Mouse (Mus musculus) cortical plate, adult 2 months (tissue): ENCODE measurements at regions not wholly inside any gene's neighbourhood (a gene's known extent, or its start where the extent isn't known, plus 50 kb on each side); places are given as distances from the start of the nearest gene placed in this dataset.

Source experiments
- H3K27ac ChIP-seq: fragments of 200-500 bp; 2 replicates; pipeline ENCODE4 v1.5.1; 2012; ENCODE audit warnings: low read length, control low read depth, inconsistent platforms; ENCODE audit not compliant: insufficient read depth
- H3K4me1 ChIP-seq: fragments of 200-500 bp; 2 replicates; pipeline ENCODE4 v1.6.1; 2011; ENCODE audit warnings: low read length; ENCODE audit not compliant: control insufficient read depth, insufficient read depth
- H3K4me3 ChIP-seq: fragments of 200-500 bp; 2 replicates; pipeline ENCODE4 v1.5.1; 2011; ENCODE audit warnings: mild to moderate bottlenecking, low read length, control low read depth; ENCODE audit not compliant: insufficient read depth
- CTCF ChIP-seq: fragments of 200-500 bp; IDR thresholded peaks from 2 replicates; pipeline ENCODE4 v1.5.1; 2011; ENCODE audit warnings: mild to moderate bottlenecking, control low read depth, low read length; ENCODE audit not compliant: insufficient read depth; ENCODE audit errors: extremely low read depth
- POLR2A ChIP-seq: fragments of 200-500 bp; IDR thresholded peaks from 2 replicates; pipeline ENCODE4 v1.6.1; 2011; ENCODE audit warnings: mild to moderate bottlenecking, low read length, control low read depth; ENCODE audit not compliant: insufficient read depth; ENCODE audit errors: extremely low read depth

DNA sequence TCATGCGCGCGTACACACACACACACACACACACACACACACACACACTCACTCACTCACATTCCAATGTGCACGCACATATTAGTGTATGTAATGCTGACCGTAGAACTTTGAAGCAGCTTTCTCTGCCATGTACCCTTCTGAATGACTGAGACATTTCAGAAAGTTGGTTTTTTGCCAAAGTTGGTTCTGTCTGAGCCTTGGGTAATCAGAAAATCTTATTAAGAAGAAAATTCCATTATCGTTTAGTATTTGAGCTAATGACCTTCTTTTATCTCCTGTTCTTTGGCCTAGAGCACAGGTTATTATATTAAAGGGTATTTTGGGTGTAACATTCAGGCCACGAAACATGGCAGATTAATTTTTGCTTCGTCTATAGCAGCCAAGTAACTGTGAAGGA, 67.1 kb upstream of the Fam13c start:
- no peak overlapping the region for H3K4me3 ChIP-seq
- TF ChIP-seq POLR2A (no peak), CTCF (no peak)
- H3K4me1 ChIP-seq: peaks cover 8% of the 10 kb centered on the region; the same call in 1 of the 2 replicates
- H3K27ac ChIP-seq: peak overlapping the region; percentile 42; the same call in 1 of the 2 replicates

DNA sequence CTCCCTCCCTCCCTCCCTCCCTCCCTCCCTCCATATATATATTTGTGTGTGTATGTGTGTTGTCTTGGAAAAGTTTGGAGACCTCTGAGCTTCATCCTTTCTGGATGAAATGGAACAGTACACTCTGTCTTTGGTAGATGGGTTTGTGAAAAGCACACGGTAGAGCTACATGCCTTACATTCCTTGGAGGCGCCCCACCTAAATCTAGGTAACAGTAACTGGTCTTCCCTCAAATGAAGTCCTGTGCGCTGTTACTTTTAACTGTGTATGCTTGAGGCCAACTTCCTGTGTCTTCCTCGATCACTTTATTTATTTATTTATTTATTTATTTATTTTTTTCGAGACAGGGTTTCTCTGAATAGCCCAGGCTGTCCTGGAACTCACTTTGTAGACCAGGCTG, 66.4 kb upstream of the Fam13c start:
- TF ChIP-seq POLR2A (no peak), CTCF (no peak)

DNA sequence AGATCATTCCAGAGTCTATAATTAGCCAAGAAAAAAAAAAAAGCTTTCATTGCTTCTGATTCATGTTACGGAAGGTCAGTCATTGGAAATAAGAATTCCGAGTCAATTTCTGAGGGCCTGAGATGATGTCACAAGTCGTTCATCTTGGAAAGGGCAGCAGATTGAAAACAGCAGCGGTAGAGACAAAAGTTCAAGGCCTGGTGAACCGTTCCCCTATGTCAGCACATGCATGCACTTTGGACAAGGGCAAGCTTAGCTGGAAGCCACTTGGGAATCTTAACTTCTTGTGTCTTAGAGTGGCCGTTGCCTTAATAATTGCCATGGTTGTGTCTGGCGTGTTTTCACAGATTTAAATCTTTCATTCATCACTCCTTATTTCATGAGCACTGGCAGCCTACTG, 65.6 kb upstream of the Fam13c start:
- Histone ChIP-seq H3K4me1 (peaks cover 10% of the 10 kb centered on the region; the same call in 1 of the 2 replicates), H3K4me3 (no peak overlapping the region), H3K27ac (no peak overlapping the region)
- TF ChIP-seq POLR2A (no peak), CTCF (no peak)

More for the DNA sequence above, 66.4 kb upstream of the Fam13c start:
- Histone ChIP-seq H3K4me3 (no peak overlapping the region), H3K4me1 (peaks cover 10% of the 10 kb centered on the region; the same call in 1 of the 2 replicates), H3K27ac (no peak overlapping the region)

DNA sequence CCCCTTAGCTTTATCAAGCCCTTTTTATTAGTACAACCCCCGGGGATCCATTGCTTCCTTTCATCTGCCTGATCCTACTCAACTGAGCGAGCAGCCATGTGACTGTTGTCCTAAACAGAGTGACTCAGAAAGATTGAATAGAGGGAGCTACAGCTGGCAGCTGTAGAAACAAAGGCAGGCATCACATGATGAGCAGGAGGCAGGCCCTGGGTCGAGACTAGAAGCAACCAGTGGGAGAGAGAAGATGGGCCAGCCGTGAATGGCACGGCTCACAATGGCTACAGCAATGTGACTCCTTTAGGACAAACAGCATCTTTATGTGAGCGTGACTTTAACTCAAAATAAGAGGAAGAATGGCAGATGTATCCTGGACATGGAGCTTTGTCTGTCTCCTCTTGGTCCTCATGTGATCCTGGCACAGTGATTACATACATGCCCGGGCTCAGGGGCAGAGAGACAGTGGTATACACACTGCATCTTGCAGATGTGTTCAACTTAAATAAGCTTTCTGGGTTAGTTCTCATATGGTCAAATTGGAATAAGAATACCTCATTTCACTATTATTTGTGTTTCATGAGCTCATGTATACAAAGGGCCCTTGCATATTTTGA, 60.1 kb upstream of the Fam13c start:
- no peak overlapping the region for H3K4me3 ChIP-seq
- peak overlapping the region; percentile 41; the same call in 1 of the 2 replicates for H3K27ac ChIP-seq
- TF ChIP-seq CTCF: no peak
- no peak for TF ChIP-seq POLR2A
- H3K4me1 ChIP-seq: peaks cover 4% of the 10 kb centered on the region; the same call in 1 of the 2 replicates

DNA sequence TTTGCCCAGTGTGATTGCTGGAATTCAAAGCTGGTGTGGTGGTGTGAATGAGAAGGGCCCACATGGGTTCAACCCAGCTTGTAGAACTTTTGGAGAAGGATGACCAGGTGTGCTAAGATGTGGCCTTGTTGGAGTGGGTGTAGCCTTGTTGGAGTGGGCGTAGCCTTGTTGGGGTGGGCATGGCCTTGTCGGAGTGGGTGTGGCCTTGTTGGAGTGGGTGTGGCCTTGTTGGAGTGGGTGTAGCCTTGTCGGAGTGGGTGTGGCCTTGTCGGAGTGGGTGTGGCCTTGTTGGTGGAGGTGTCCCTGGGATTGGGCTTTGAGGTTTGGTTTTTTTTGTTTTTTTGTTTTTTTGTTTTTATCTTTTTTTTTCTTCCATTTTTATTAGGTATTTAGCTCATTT, 55.6 kb upstream of the Fam13c start:
- Histone ChIP-seq H3K27ac (no peak overlapping the region), H3K4me3 (no peak overlapping the region), H3K4me1 (no peaks in the 10 kb centered on the region)
- TF ChIP-seq CTCF: no peak
- TF ChIP-seq POLR2A: no peak

DNA sequence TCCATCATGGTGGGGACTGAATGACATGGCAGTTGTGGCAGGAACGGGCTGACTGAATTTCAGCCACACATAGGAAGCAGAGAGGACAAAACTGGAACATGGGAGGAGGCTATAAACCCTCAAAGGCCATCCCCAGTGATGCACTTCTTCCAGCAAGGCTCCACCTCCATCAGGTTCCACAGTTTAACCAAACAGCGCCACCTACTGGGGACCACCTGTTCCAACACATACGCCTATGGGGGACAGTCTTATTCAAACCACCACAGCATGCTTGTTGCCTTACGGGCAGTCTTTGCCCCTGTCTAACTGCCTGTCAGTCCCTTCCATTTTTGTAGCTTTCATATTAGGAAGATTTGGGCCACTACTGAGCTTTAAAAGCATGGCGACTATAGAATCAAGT, 52.6 kb upstream of the Fam13c start:
- Histone ChIP-seq H3K4me3 (no peak overlapping the region), H3K27ac (no peak overlapping the region), H3K4me1 (no peaks in the 10 kb centered on the region)
- TF ChIP-seq POLR2A (no peak), CTCF (0 out of 2 replicates have a peak, but pooled peaks have one; percentile 4)
